Mouse (Mus musculus) hindbrain, embryonic 14.5 days (tissue): ENCODE data around the gene Ckap4. TPM values are rescaled to one million over a fixed set of nuclear protein-coding genes. Genes with fewer than 3 reads are reported as not detected.
A peak's percentile ranks its signal among the peaks of the same experiment; 100 is the strongest.

Experiments used
- ATAC-seq: fragments of 200-750 bp; cut with Nextera tagmentation; 2 replicates; pipeline ENCODE4 v1.8.0; 2017; ENCODE audit warnings: moderate number of reproducible peaks, mild to moderate bottlenecking, moderate TSS enrichment, moderate library complexity; ENCODE audit not compliant: low FRiP score
- DNase-seq: peaks from one replicate; pipeline ENCODE4 v3.0.0-alpha.2; 2015; ENCODE audit warnings: low spot score
- H3K27ac ChIP-seq: fragments of 300-500 bp; sonication (generic); 2 replicates; pipeline ENCODE4 v1.5.1; 2014; ENCODE audit warnings: mild to moderate bottlenecking, moderate library complexity
- H3K27me3 ChIP-seq: fragments of 300-500 bp; sonication (generic); 2 replicates; pipeline ENCODE4 v1.6.1; 2014; ENCODE audit warnings: mild to moderate bottlenecking, low read length, mixed read lengths; ENCODE audit not compliant: control insufficient read depth, insufficient read depth
- H3K36me3 ChIP-seq: fragments of 300-500 bp; sonication (generic); replicated peaks from 2 replicates; pipeline ENCODE4 v1.6.1; 2014; ENCODE audit not compliant: control insufficient read depth, insufficient read depth
- H3K4me1 ChIP-seq: fragments of 300-500 bp; sonication (generic); replicated peaks from 2 replicates; pipeline ENCODE4 v1.6.1; 2014; ENCODE audit warnings: antibody characterized with exemption, low read length, mixed read lengths; ENCODE audit not compliant: control insufficient read depth, insufficient read depth
- H3K4me2 ChIP-seq: fragments of 300-500 bp; sonication (generic); replicated peaks from 2 replicates; pipeline ENCODE4 v1.6.1; 2014; ENCODE audit warnings: mild to moderate bottlenecking, moderate library complexity
- H3K4me3 ChIP-seq: fragments of 300-500 bp; sonication (generic); replicated peaks from 2 replicates; pipeline ENCODE4 v1.5.1; 2014; ENCODE audit warnings: mild to moderate bottlenecking, low read length
- H3K9ac ChIP-seq: fragments of 300-500 bp; sonication (generic); 2 replicates; pipeline ENCODE4 v1.6.1; 2014
- H3K9me3 ChIP-seq: fragments of 300-500 bp; sonication (generic); 2 replicates; pipeline ENCODE4 v1.6.1; 2016; ENCODE audit warnings: low read length; ENCODE audit not compliant: control insufficient read depth
- WGBS: fragments of 180-500 bp; shearing (Covaris S2); extraction: QIAGEN DNeasy Blood & Tissue Kit; methylation state at CpG from one replicate; pipeline ENCODE4 v1.1.7; 2014; 5-methylcytosine and 5-hydroxymethylcytosine counted together
- polyA plus RNA-seq: library from polyadenylated mRNA; unstranded; fragments of >200 nt; fragmentation: Nextera tagmentation; extraction: Ambion mirVana; gene quantifications from 2 replicates; pipeline ENCODE4 v1.2.1, GENCODE M21; 2014

Ckap4 gene
- polyA plus RNA-seq, result 71.0 and 74.4 TPM in 2 replicates

GRCm38 (mm10) chr10:84533912-84534671 is at the start of gene Ckap4:
Gene Ckap4, minus strand, starts transcription at chr10:84534062.
- ATAC-seq (peak; percentile 86), DNase-seq (peak; percentile 77)
- Histone ChIP-seq H3K4me1 (peaks cover 31% of the 10 kb centered on the region), H3K27ac (peak within 1 kb of the TSS; percentile 89), H3K9me3 (no peaks in the 10 kb centered on the region), H3K4me3 (peak within 1 kb of the TSS; percentile 79), H3K36me3 (no peaks in the 10 kb centered on the region), H3K27me3 (no peaks in the 10 kb centered on the region), H3K9ac (peak within 1 kb of the TSS; percentile 90), H3K4me2 (peak within 1 kb of the TSS; percentile 62)
- 2% methylated on average over 46 of the region's 64 CpGs for WGBS

DNA sequence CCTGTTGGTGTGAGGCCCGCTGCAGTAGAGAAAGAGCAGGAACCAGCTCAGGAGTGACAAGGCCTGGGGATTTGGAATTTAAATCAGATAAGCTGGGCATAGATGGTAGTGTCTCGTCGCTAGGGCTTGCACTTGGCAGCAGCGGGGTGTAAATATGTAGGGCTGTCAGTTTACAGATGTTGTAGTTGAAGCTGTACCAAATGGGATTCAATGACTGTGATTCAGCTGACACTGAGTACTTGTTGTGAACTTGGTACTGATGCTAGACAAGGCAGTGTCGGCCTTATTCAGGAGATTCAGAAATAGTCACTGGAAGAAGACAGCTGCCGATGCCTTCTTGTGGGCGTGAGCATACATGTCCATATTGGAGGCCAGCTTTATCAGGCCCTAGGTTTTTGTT is 48.4 kb upstream of the Ckap4 start:
- no peaks in the 10 kb centered on the region for H3K4me1 ChIP-seq
- H3K9me3 ChIP-seq, result no peaks in the 10 kb centered on the region
- H3K36me3 ChIP-seq, result no peaks in the 10 kb centered on the region
- H3K27me3 ChIP-seq, result no peaks in the 10 kb centered on the region
- H3K4me3 ChIP-seq, result no peak overlapping the region
- no peak overlapping the region for H3K4me2 ChIP-seq
- no peak overlapping the region for H3K27ac ChIP-seq
- DNase-seq (no peak), ATAC-seq (no peak)
- 83% methylated on average over 7 of the region's 7 CpGs for WGBS
- H3K9ac ChIP-seq, result no peak overlapping the region

DNA sequence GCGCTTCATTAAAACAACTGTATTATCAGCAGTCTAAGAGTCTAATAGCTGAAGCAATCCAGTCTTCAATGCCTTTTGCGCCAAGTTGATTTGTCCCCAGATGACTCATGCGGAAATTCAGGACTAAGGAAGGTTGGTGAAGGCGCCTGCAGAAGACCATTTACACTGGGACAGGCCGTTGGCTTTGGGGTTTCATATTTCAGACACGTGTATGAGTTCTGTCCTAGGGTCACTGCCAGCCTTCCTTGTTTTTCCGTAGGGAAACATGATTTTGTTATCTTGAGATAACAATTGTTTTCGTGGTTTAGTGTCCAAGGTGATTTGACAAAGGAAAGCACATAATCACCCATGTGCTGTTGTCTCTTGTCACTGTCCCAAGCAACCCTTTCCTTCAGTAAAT is 47.3 kb upstream of the Ckap4 start:
- H3K4me3 ChIP-seq, result no peak overlapping the region
- H3K9me3 ChIP-seq, result no peaks in the 10 kb centered on the region
- H3K4me1 ChIP-seq, result no peaks in the 10 kb centered on the region
- no peaks in the 10 kb centered on the region for H3K36me3 ChIP-seq
- ATAC-seq (no peak), DNase-seq (no peak)
- no peaks in the 10 kb centered on the region for H3K27me3 ChIP-seq
- H3K9ac ChIP-seq, result no peak overlapping the region
- H3K4me2 ChIP-seq, result no peak overlapping the region
- WGBS, result 86% methylated on average over 8 of the region's 8 CpGs
- no peak overlapping the region for H3K27ac ChIP-seq

DNA sequence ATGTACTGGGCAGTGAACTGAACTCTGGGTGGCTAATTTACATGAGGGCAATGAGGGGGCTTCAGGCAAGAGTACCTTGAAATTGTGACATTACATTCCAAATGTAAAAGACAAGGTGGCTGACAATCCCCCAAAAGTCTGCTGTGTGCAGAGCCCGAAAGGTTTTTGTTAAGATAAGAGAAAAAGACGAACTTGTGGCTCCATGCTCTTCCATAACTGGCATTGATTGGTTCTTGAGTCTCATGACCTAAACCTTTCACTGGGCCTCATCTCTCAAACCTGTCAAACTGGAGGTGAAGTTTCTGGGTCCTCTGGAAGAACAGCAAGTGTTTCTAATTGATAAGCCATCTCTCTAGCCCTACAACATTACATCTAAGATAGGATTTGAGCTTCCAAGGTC is 45.7 kb upstream of the Ckap4 start:
- Histone ChIP-seq H3K27me3 (no peaks in the 10 kb centered on the region), H3K4me2 (no peak overlapping the region), H3K36me3 (no peaks in the 10 kb centered on the region), H3K9ac (no peak overlapping the region), H3K27ac (no peak overlapping the region), H3K4me3 (no peak overlapping the region), H3K9me3 (no peaks in the 10 kb centered on the region), H3K4me1 (no peaks in the 10 kb centered on the region)
- DNase-seq, result no peak
- 87% methylated on average over 2 of the region's 2 CpGs for WGBS
- ATAC-seq, result no peak

GRCm38 (mm10) chr10:84578738-84579137 is 44.9 kb upstream of the Ckap4 start:
- DNase-seq (no peak), ATAC-seq (no peak)
- no peak overlapping the region for H3K27ac ChIP-seq
- no peaks in the 10 kb centered on the region for H3K36me3 ChIP-seq
- no peak overlapping the region for H3K9ac ChIP-seq
- no peaks in the 10 kb centered on the region for H3K4me1 ChIP-seq
- no peaks in the 10 kb centered on the region for H3K27me3 ChIP-seq
- no peak overlapping the region for H3K4me2 ChIP-seq
- no peak overlapping the region for H3K4me3 ChIP-seq
- H3K9me3 ChIP-seq, result no peaks in the 10 kb centered on the region
- 86% methylated on average over 10 of the region's 10 CpGs for WGBS

- ATAC-seq (peak; percentile 34), DNase-seq (peak; percentile 58)
- no peaks in the 10 kb centered on the region for H3K9me3 ChIP-seq
- H3K27me3 ChIP-seq, result no peaks in the 10 kb centered on the region
- peak overlapping the region; percentile 82 for H3K4me2 ChIP-seq
- H3K36me3 ChIP-seq, result no peaks in the 10 kb centered on the region
- H3K4me1 ChIP-seq, result no peaks in the 10 kb centered on the region
- H3K27ac ChIP-seq, result peak overlapping the region; percentile 67
- H3K4me3 ChIP-seq, result peak overlapping the region; percentile 84
- H3K9ac ChIP-seq, result peak overlapping the region; percentile 74
- 4% methylated on average over 38 of the region's 38 CpGs for WGBS
Measured at GRCm38 (mm10) chr10:84577071-84577727, 43.3 kb upstream of the Ckap4 start.

DNA sequence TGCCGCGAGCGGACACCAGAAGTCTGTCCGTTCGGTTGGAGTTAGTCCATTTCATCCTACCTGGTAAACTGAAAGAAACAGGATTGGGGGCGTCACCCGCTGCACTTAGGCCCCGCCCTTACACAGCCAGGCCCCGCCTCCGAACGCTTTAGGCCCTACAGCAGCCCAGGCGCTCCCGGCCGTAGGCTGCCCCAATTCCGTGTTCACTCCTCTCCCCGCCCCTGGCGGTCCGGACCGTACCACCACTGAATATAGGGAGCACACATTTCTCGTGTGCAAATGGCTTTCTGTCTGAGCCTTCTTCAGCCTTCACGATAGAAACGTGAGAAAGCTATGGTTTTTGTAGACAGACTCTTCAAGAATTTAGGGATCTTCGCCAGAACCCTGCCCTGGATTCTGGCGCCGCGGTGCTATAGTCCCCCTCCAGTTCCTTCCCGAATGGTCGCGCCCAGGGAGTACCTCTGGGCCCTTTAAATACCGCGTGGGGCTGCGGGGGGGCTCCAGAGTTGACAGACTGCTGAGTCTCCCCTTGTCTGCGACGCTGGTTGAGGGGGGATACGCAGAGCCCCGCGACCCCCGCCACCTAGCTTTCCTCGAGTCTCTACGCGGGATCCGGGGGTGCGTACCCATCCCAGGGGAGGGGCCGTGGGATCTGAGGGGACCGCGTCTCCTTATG is 42.7 kb upstream of the Ckap4 start, which contains the start of gene Tcp11l2:
Gene Tcp11l2, plus strand, starts transcription at position 232 of the 676 bp plus-strand sequence.
- H3K9me3 ChIP-seq, result no peaks in the 10 kb centered on the region
- peak within 1 kb of the TSS; percentile 67 for H3K27ac ChIP-seq
- under 1% methylated on average over 46 of the region's 46 CpGs for WGBS
- peak; percentile 99 for ATAC-seq
- H3K27me3 ChIP-seq, result no peaks in the 10 kb centered on the region
- H3K36me3 ChIP-seq, result no peaks in the 10 kb centered on the region
- peak within 1 kb of the TSS; percentile 82 for H3K4me2 ChIP-seq
- no peaks in the 10 kb centered on the region for H3K4me1 ChIP-seq
- DNase-seq, result peak; percentile 91
- peak within 1 kb of the TSS; percentile 74 for H3K9ac ChIP-seq
- H3K4me3 ChIP-seq, result peak within 1 kb of the TSS; percentile 84

DNA sequence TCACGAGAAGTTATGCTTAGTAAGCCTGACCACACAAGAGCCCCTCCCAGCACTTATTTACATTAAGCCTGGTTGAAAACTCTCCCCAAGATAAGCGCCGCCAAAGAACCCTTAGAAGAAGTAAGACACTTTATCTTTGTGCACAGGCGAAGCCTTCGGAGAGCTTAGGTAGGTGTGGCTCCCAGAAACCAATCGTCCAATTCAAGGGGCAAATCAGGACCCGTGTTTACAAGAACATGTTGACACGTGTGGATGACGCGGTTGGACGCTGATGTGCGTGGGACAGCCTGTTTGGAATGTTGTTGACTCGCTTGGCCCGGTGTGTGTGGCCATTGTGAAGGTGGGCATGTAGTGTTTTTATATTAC is 42.1 kb upstream of the Ckap4 start:
- H3K36me3 ChIP-seq, result no peaks in the 10 kb centered on the region
- DNase-seq (peak; percentile 78), ATAC-seq (peak; percentile 86)
- H3K9me3 ChIP-seq, result no peaks in the 10 kb centered on the region
- H3K9ac ChIP-seq, result peak overlapping the region; percentile 9; the same call in 1 of the 2 replicates
- under 1% methylated on average over 14 of the region's 14 CpGs for WGBS
- H3K4me1 ChIP-seq, result no peaks in the 10 kb centered on the region
- no peaks in the 10 kb centered on the region for H3K27me3 ChIP-seq
- H3K4me2 ChIP-seq, result peak overlapping the region; percentile 82
- H3K4me3 ChIP-seq, result peak overlapping the region; percentile 84
- no peak overlapping the region; the same call in 1 of the 2 replicates for H3K27ac ChIP-seq
